Mouse (Mus musculus) spleen, adult 18-20 months (tissue): ENCODE results near the gene Tbk1.

Experiments used
- DNase-seq, 2 experiments: peaks; one replicate each; pipeline ENCODE4 v3.0.0; 2022; ENCODE audit warnings: mixed read lengths in 2 of 2

Gene Tbk1

DNA sequence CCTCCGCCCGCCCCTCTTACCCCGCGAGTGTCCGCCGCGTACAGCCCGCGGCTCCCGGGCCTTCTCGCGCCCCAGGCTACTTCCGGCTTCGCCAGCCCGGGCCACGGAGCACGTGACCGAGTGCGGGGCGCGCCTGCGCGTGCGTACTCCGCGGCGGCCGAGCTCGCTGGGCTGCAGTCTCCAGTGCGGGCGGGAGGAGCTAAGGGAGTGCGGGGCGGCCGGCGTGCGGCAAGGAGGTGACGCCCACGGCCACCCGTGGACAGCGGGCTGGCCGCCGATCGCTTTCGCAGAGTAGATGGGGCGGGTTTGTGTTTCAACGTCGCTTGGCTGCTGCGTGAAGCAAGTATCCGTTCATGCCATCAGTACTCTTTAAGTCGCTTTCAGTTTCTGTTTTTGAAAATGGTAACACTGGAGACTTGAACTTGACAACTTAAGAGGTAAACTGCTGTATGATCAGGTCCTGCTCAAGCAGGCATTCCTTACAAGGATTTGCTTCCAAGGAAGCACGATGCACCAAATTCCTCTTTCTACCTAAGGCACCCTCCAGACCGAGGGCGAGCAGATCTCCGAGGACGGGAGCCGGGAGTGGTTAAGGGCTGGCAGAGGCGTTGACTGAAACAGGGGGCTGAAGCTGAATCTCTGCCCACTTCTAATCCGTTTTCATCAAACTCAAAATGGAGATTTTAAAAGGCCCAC, at the start of gene Tbk1:
Tbk1 (minus strand) TSS at position 113 of the 696 bp plus-strand sequence.
- DNase-seq, result peak; percentile 87 to 93

DNA sequence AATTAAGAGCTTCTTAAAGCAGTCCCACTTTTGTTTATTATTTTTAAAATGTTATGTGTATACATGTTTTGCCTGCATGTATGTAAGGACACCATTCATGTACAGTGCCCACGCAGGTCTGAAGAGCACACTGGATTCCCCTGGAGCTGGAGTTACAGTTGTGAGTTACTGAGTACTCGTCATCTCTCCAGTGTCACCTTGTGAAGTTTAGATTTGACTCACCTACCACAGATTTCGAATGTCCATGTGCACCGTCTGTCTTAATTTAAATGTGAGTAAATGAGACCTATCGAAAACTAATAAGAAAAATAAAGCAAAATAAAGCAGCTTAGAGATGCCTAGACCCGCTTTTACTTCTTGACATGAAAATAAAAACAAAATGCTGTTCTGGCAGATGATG, 49.7 kb upstream of the Tbk1 start:
- DNase-seq, result no peak

- DNase-seq, result no peak
These were observed 47.6 kb upstream of the Tbk1 start for GRCm38 (mm10) chr10:121634159-121634558.

DNA sequence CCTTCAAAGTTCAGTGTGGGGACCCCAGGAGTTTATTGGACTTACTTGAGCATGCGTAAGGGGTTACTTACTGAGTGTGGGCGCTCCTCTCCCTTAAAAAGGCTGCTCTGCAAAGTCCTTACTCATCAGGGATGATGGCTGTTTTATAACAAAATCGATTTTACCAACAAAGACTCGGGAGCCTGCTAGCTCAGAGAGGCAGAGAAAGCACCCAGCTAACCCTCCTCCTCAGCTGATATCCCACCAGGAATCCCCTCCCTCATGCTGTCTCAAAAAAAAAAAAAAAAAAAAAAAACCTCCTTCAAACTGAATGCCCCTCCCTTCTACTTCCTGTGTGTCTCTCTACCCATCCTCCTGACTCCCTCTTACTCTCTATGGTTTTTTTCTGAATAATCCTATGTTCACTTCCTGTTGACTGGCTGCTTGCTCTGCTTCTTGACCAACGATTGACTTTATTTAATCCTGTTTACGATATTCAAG, 42.0 kb upstream of the Tbk1 start:
- DNase-seq, result no peak

GRCm38 (mm10) chr10:121627216-121627852, 40.7 kb upstream of the Tbk1 start:
- no peak for DNase-seq

GRCm38 (mm10) chr10:121626186-121626882, 39.7 kb upstream of the Tbk1 start, which contains the start of gene Xpot:
Gene Xpot (minus strand): TSS chr10:121626332.
- peak; percentile 96 to 98 for DNase-seq

DNA sequence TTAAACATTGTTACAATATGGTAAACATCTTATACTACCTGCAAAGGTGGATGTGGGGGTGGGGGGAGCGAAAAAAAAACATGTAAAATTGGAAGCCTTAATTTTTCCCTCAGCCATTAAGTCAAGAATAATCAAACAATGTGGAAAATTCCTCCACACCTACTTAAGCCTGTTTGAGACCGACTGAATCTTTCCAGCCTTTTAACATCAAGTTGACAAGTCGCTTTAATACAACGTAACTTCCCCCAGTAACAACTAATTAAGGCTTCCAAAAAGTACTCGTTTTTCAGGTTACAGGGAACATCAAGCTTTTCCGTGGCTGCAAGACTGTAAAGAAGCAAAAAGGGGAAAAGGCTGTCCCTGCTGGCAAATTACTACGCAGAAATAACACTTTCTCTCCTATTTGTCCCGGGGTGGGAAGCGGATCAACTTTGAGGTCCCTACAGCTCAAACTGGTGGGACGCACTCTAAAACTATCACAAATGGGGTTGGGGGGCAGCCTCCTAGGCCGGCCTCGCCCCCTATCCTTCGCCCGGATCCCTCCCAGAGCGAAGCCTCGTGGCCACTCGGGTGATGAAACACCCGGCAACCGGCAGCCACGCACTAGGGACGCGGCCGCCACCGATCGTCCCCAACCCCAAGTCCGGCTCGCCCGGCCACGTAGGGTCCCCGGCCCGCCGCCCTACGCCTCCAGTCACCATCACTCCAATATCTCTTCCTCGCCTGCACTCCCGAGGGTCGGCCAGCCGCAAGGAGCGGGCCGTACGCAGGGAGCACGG, 39.0 kb upstream of the Tbk1 start:
- DNase-seq, result no peak

DNA sequence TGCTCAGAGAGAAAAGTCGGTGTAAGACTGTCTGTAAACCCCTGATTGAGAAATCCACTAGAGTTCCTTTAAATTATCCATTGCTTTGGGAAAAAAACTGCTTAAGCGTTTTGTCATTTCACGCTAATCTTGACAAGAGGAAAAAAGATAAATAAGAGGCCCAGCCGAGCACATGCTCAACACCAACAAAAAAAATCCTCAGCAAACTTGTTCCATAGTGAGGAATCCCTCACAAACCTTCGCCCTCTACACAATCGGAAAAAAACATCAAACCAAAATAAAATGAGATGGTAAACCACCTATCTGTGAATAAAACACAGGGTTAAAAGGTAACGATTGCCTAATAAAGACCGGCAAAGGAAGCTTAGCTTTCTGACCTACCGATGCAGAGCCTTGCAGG, 38.4 kb upstream of the Tbk1 start:
- DNase-seq, result no peak

- DNase-seq, result no peak
These were observed 37.1 kb upstream of the Tbk1 start for GRCm38 (mm10) chr10:121623670-121624069.

GRCm38 (mm10) chr10:121622431-121622830, 35.8 kb upstream of the Tbk1 start:
- no peak for DNase-seq

- DNase-seq, result no peak
These were observed 29.3 kb upstream of the Tbk1 start for GRCm38 (mm10) chr10:121615935-121616334.

DNA sequence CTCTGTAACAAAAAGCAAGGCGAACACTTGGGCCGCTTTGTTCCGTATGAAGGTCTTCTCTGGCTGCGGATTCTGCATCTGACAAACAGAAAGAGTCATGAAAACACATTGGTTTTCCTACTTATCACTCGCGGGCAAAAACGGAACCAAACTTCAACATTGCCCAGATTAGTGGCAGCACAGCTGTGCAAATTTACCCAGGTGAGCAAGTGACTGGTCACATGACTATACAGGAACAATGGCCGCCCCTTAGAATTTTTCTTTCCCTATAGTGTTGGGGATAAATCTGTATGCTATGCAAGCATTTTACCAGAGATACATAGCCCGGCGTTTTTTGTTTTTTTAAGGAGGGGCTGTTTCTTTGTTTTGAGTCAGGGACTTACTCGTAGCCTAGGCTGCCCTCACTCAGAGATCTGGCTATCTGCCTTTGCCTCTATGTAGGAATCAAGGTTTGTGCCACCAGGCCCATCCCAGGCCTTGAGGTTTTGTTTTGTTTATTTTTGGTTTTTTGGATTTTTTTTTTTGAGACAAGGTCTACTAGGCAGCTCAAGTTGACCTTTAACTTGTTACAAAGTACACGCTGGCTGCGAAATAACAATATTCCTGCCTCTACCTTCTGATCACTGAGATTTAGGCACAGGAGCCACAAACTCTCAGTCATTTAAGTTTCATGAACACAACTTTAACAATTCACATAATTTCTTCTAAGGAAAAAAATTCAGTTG, 28.7 kb upstream of the Tbk1 start:
- no peak for DNase-seq

DNA sequence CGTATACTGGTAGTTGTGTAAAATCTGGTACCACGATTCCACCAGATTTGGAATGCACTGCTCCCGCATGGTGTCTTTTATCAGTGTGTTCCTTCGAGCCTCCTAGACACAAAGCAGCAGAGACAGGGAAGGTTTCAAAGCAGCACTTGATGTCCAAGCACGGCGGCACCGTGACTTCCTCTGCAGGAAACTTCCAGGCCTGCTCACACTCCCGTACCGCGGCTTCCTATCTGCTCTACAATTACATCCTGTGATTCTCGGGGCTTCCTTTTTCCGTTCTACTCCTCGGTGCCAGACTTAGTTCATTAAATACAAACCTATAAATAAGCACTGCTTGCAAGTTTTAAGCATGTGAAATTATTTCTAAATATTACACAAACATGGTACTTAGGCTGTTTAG, 27.0 kb upstream of the Tbk1 start:
- no peak for DNase-seq

- no peak for DNase-seq
These were observed 25.9 kb upstream of the Tbk1 start for GRCm38 (mm10) chr10:121612448-121612847.

GRCm38 (mm10) chr10:121611587-121611986, 25.0 kb upstream of the Tbk1 start:
- DNase-seq, result no peak

DNA sequence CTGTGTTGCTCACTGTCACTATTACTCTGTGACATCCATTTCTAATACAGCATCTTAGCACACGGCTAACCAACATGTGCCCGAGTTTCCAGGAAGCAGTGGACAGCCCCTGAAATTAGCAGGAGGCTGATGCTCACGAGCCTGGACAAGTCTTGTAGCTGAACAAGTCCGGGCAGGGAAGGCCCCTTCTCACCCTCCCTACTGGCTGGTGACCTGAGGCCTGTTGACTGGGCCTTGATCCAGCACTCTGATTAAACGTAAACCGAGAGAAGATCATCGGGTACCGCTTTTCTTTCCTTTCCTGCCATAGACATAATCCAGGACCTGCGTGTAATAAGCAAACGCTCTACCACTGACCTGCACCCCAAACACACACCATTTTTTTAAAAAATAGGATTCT, 21.6 kb upstream of the Tbk1 start:
- no peak for DNase-seq

DNA sequence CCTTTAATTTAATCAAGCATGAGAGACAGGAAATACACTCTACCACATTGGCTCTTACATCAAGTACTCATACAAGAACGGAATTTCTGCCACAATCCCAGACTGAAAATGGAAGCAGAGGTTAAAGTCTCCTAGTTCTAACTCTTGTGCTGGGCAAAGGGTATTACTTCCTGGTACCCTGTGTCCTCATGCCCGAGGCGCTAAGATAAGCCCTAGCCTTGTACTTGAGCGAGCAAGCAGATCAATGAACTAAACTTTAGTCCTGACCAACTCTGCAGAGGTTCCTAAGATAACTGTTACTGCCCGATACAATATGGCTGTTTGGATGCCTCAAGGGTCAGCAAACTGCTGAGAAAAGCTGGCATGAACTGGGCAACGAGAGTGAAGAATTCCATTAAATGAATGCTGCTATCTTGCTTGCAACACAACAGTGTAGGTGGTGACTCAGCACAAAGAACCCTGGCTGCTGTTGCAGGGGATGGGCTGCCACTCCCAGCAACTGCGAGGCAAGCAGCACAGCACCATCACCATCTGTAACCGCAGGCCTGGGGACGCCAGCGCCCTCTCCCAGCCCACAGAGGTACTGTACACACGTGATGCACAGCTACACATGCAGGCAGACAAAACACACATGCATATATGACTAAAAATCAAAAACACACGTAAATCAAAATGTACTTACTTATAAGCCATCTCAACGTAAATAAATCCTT, 18.2 kb upstream of the Tbk1 start:
- no peak for DNase-seq

DNA sequence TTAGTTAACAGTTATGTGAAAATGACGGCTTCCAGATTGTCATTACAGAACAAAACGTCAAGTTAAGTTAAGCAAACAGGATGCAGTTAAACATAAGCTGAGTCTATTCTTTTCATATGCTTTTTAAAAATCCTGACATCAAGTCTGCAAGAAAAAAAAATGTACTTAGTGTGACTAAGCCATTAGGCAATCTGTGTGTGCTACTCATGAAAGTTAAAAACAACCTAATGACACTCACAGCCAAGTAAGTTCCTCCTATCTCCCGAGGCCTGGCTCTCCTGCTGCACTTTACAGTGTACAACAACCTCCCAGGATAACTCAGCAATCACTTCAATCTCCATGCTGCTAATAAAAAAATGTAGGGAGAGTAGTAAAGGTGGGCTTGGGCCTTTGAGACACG, 17.0 kb upstream of the Tbk1 start:
- no peak for DNase-seq

GRCm38 (mm10) chr10:121601272-121601671, 14.7 kb upstream of the Tbk1 start:
- no peak for DNase-seq

DNA sequence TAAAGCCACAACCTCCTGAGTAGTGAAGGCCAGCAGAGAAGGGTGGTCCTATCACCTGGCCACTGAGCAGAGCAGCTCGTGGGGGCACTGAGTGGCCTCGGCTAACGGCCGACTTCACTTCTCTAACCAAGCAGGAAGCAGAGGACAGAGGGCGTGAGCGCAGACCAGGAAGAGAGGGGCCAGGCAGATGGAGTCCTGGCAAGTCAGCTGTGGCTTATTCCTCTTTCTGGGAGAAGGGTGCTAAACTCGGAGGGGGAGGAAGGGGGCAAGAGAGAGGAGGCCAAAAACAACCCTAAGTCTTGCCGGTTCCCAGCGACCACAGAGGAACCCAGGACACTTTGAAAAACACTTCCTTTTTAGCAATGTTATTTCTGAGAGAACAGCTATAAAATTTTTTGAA, 10.0 kb upstream of the Tbk1 start:
- no peak for DNase-seq

DNA sequence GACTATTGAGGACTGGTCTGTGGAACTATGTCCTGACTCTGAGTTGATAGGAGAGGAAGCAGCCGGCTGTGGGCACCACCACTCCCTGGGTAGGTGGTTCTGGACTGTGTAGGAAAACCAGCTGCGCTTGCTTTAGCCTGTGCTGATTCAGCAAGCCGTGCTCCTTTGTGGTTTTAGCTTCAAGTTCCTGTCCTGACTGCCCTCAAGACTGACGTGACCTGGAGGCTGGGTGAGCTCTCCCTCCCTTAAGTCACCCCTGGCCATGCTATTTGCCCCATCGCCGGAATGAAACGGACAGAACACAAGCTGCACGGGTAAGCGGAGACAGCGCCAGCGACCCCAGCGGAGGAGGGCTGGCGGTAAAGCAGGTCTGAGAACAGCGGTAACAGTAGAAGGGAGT, 4.5 kb upstream of the Tbk1 start:
- no peak for DNase-seq

GRCm38 (mm10) chr10:121587371-121587840, 819 bp upstream of the Tbk1 start:
- no peak for DNase-seq
